Mouse (Mus musculus): ENCODE results near the gene Smim5. TPM values are rescaled to one million over a fixed set of nuclear protein-coding genes. Genes with fewer than 3 reads are reported as not detected.

Gene Smim5
- 4.9 TPM for polyA plus RNA-seq (2015; fragmentation: Illumina TruSeq; extraction: RNeasy Lipid Tissue Mini Kit (QIAGEN cat#74804); ENCODE audit: insufficient read depth, low replicate concordance)

DNA sequence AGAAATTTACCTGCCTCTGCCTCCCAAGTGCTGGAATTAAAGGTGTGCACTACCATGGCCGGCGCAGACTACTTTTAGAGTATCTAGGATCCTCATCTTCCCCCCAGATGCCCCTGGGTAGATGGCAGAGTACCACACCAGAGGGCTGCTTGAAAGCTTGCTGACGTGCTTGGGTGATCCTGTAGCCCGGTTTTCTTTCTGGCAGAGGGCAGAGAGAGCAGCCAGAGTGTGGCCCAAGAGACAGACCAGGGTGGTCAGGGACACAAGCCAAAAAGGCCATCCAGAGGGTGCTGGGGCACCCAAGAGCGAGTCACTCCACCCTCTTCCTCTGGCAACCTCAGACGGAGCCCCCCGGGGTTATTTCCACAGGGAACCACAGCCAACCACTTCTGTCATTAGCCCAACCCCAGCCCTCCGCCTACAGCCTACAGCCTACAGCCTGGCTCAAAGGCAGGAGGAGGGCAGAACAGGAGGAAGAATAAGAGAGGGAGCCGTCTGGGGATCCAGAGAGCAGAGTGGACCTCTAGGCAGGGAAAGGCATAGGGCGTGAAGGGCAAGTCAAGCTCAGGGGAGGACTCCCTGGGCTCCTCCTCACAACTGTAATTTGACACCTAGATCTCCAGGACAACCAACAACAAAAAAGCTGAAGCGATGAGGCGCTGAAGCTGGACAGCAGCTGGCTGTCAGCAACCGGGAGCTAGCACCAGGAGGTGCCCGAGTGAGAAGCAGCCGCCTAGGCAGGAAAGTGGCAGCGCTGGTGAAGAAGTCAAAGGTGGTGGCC is at the start of gene Smim5:
TSS of gene Smim5 (plus strand) at position 481 of the 781 bp plus-strand sequence.

DNA sequence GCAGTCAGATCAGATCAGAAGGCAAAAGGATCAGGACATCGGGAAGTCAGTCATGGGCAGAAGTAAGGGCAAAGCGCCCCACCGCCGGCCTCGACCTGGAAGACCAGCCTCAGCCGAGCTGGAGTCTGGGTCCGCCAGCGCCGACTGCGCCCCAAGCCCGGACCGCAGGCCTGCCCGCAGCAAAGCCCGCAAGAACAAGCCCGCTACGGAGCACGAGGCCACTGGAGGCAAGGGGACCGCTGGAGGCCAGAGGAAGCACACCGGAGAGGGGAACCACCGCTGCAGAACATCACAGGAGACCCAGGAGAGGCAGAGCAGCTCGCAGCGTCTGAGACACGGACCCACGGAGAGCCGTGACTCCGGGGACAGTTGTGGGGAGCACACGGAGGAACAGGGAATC is 41.4 kb upstream of the Smim5 start, which contains the start of gene Myo15b:
TSS of gene Myo15b (plus strand) at position 53 of the 400 bp plus-strand sequence.

DNA sequence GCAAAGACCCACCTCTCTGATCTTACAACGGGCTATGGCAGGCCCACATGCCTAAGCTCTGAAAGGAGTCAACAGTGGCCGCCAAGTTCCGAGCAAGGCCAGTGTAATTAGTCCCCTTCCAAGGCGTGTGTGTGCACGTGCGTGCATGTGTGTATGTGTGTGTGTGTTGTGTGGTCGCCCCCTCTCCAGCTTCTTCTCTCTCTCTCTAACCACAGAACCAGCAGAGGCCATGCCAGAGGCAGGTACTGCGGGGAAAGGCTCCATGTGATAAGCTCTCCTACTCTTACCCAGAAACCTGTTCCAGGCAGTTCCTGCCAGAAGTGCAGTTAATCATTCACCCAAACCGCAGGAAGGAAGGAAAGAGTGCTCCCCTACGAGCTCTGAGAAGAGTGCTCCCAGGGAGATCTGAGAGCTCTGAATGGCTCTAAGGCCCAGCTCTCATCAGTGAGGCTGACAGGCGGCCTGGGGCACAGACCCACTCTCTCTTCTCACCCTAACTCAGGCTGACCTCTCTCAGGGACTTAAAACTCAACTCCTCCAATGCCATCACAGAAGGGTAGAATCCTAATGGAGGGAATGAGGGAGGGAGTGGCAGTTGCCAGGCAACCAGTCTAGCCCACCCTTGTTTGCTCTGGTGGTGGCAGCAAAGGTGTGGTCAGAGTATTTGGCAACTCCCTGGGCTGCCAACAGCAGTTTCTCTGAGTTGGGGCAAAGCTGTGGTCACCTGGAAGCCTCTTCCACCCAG is 12.0 kb downstream of the Smim5 start, which contains the start of gene Smim6:
TSS of gene Smim6 (plus strand) at position 386 of the 745 bp plus-strand sequence.

DNA sequence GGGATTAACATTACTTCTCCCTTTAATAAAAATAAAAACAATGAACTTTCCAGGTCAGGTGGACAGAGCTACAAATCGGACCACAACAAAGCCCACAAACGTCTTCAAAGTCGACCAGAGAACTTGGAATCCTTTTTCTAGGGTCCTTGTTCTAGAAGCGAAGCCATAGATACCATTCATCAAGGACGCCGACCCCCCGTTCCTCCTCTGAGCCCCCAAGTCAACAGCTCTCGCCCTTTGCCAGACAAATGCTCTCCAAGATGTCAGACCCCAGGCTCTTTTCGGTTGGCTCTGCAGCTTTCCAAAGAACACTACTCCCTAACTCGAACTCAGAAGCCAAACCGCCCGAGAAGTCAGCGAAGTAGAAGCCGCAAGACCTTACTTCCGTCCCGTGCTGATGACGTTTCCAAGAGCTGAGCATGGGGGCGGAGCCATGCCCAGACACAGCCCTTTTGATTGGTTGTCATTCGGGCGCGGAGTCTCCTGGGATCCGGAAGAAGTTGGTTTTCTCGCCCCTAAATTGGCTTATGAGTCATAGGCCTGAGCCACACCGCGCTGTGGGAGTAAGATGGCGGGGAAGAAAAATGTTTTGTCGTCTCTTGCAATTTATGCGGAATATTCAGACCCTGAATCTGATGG is 33.5 kb downstream of the Smim5 start, which contains the start of the genes Sap30bp and Recql5:
TSS of gene Sap30bp (plus strand) at position 175 of the 639 bp plus-strand sequence.
TSS of gene Recql5 (minus strand) at position 370 of the 639 bp plus-strand sequence.

Other genes starting within 250 kb of the Smim5 start
- gene Grb2, start 191.4 kb upstream of the Smim5 start, polyA plus RNA-seq (2015; fragmentation: Illumina TruSeq; extraction: RNeasy Lipid Tissue Mini Kit (QIAGEN cat#74804); ENCODE audit: insufficient read depth, low replicate concordance), result 264 TPM
- 7.2 TPM for gene Tmem94, start 134.5 kb upstream of the Smim5 start, polyA plus RNA-seq (2015; fragmentation: Illumina TruSeq; extraction: RNeasy Lipid Tissue Mini Kit (QIAGEN cat#74804); ENCODE audit: insufficient read depth, low replicate concordance)
- 3.5 TPM for gene Caskin2, start 86.3 kb upstream of the Smim5 start, polyA plus RNA-seq (2015; fragmentation: Illumina TruSeq; extraction: RNeasy Lipid Tissue Mini Kit (QIAGEN cat#74804); ENCODE audit: insufficient read depth, low replicate concordance)
- 7.3 TPM for gene Tsen54, start 85.2 kb upstream of the Smim5 start, polyA plus RNA-seq (2015; fragmentation: Illumina TruSeq; extraction: RNeasy Lipid Tissue Mini Kit (QIAGEN cat#74804); ENCODE audit: insufficient read depth, low replicate concordance)
- gene Llgl2, start 75.9 kb upstream of the Smim5 start, polyA plus RNA-seq (2015; fragmentation: Illumina TruSeq; extraction: RNeasy Lipid Tissue Mini Kit (QIAGEN cat#74804); ENCODE audit: insufficient read depth, low replicate concordance), result 7.2 TPM
- gene Myo15b, start 41.6 kb upstream of the Smim5 start, polyA plus RNA-seq (2015; fragmentation: Illumina TruSeq; extraction: RNeasy Lipid Tissue Mini Kit (QIAGEN cat#74804); ENCODE audit: insufficient read depth, low replicate concordance), result 0.15 TPM
- 0.35 TPM for gene Smim6, start 12.1 kb downstream of the Smim5 start, polyA plus RNA-seq (2015; fragmentation: Illumina TruSeq; extraction: RNeasy Lipid Tissue Mini Kit (QIAGEN cat#74804); ENCODE audit: insufficient read depth, low replicate concordance)
- 46.2 TPM for gene Sap30bp, start 33.3 kb downstream of the Smim5 start, polyA plus RNA-seq (2015; fragmentation: Illumina TruSeq; extraction: RNeasy Lipid Tissue Mini Kit (QIAGEN cat#74804); ENCODE audit: insufficient read depth, low replicate concordance)
- gene Recql5, start 33.5 kb downstream of the Smim5 start, polyA plus RNA-seq (2015; fragmentation: Illumina TruSeq; extraction: RNeasy Lipid Tissue Mini Kit (QIAGEN cat#74804); ENCODE audit: insufficient read depth, low replicate concordance), result 26.4 TPM
- 0.68 TPM for gene Itgb4, start 74.7 kb downstream of the Smim5 start, polyA plus RNA-seq (2015; fragmentation: Illumina TruSeq; extraction: RNeasy Lipid Tissue Mini Kit (QIAGEN cat#74804); ENCODE audit: insufficient read depth, low replicate concordance)
- gene Galk1, start 112.8 kb downstream of the Smim5 start, polyA plus RNA-seq (2015; fragmentation: Illumina TruSeq; extraction: RNeasy Lipid Tissue Mini Kit (QIAGEN cat#74804); ENCODE audit: insufficient read depth, low replicate concordance), result 1.7 TPM
- gene H3f3b, start 128.0 kb downstream of the Smim5 start, polyA plus RNA-seq (2015; fragmentation: Illumina TruSeq; extraction: RNeasy Lipid Tissue Mini Kit (QIAGEN cat#74804); ENCODE audit: insufficient read depth, low replicate concordance), result 433 TPM
- gene Unk, start 130.4 kb downstream of the Smim5 start, polyA plus RNA-seq (2015; fragmentation: Illumina TruSeq; extraction: RNeasy Lipid Tissue Mini Kit (QIAGEN cat#74804); ENCODE audit: insufficient read depth, low replicate concordance), result 11.8 TPM
- gene Unc13d, start 178.0 kb downstream of the Smim5 start, polyA plus RNA-seq (2015; fragmentation: Illumina TruSeq; extraction: RNeasy Lipid Tissue Mini Kit (QIAGEN cat#74804); ENCODE audit: insufficient read depth, low replicate concordance), result 15.2 TPM
- gene Wbp2, start 187.0 kb downstream of the Smim5 start, polyA plus RNA-seq (2015; fragmentation: Illumina TruSeq; extraction: RNeasy Lipid Tissue Mini Kit (QIAGEN cat#74804); ENCODE audit: insufficient read depth, low replicate concordance), result 72.9 TPM
- 4.4 TPM for gene Trim47, start 227.2 kb downstream of the Smim5 start, polyA plus RNA-seq (2015; fragmentation: Illumina TruSeq; extraction: RNeasy Lipid Tissue Mini Kit (QIAGEN cat#74804); ENCODE audit: insufficient read depth, low replicate concordance)
- 30.2 TPM for gene Trim65, start 231.2 kb downstream of the Smim5 start, polyA plus RNA-seq (2015; fragmentation: Illumina TruSeq; extraction: RNeasy Lipid Tissue Mini Kit (QIAGEN cat#74804); ENCODE audit: insufficient read depth, low replicate concordance)
- gene Mrpl38, start 238.9 kb downstream of the Smim5 start, polyA plus RNA-seq (2015; fragmentation: Illumina TruSeq; extraction: RNeasy Lipid Tissue Mini Kit (QIAGEN cat#74804); ENCODE audit: insufficient read depth, low replicate concordance), result 19.5 TPM